Mouse (Mus musculus) cortical plate, adult 2 months (tissue): ENCODE results near the gene D630003M21Rik.

Source experiments
- CTCF ChIP-seq: fragments of 200-500 bp; IDR thresholded peaks from 2 replicates; pipeline ENCODE4 v1.5.1; 2011; ENCODE audit warnings: mild to moderate bottlenecking, control low read depth, low read length; ENCODE audit not compliant: insufficient read depth; ENCODE audit errors: extremely low read depth
- POLR2A ChIP-seq: fragments of 200-500 bp; IDR thresholded peaks from 2 replicates; pipeline ENCODE4 v1.6.1; 2011; ENCODE audit warnings: mild to moderate bottlenecking, low read length, control low read depth; ENCODE audit not compliant: insufficient read depth; ENCODE audit errors: extremely low read depth

- no peak for TF ChIP-seq POLR2A
- no peak for TF ChIP-seq CTCF
These were observed 35.9 kb upstream of the D630003M21Rik start for GRCm38 (mm10) chr2:158264877-158265276.
